In genomic region chr15:102377810-102378262, GRCm38 (mm10) we compare ENCODE assay signal across 9 mouse cellular contexts. TPM values are rescaled to one million over a fixed set of nuclear protein-coding genes. Genes with fewer than 3 reads are reported as not detected.
A peak's percentile ranks its signal among the peaks of the same experiment; 100 is the strongest.
DNase-seq lines count a peak whose midpoint lies in the region; ATAC-seq lines count a peak whose summit lies in the region.
"Had no signal": no experiment of that assay in that cellular context is flagged by ENCODE, and none has a peak within 500 bp of the region (broad histone marks: within the 10 kb centered on the region; RNA-seq: fewer than 3 reads in every experiment).

No protein-coding gene starts in this region.

- peak; percentile 20 for DNase-seq in thymus, postnatal 14 days
- no peak for DNase-seq in thymus, postnatal 0 days (ENCODE audit: low spot score)
- DNase-seq in heart, postnatal 4 days: peak; percentile 80
- peak; percentile 73 for DNase-seq in limb, embryonic 10.5 days (ENCODE audit: low spot score)
- DNase-seq in frontal cortex, postnatal 10 days (ENCODE audit: low spot score in 2 of 2): no peak
- DNase-seq in layer of hippocampus, adult 8-10 months (ENCODE audit: low spot score in 2 of 2): no peak

- H3K9ac ChIP-seq in forebrain, embryonic 13.5 days: no peak overlapping the region

- no peak overlapping the region for H3K4me3 ChIP-seq in forebrain, embryonic 13.5 days
- peak overlapping the region; percentile 63 for H3K4me3 ChIP-seq in limb, embryonic 10.5 days

- ATAC-seq in forebrain, embryonic 13.5 days: no peak
- peak; percentile 30 for ATAC-seq in megakaryocyte-erythroid progenitor cell, adult 5-6 weeks (replicated peaks; ENCODE audit: low FRiP score, low TSS enrichment, poor library complexity, severe bottlenecking)

- no peaks in the 10 kb centered on the region for H3K36me3 ChIP-seq in forebrain, embryonic 13.5 days (ENCODE audit: poor library complexity, severe bottlenecking)
- H3K36me3 ChIP-seq in limb, embryonic 10.5 days: no peaks in the 10 kb centered on the region

- H3K9me3 ChIP-seq in forebrain, embryonic 13.5 days (replicated peaks): no peaks in the 10 kb centered on the region
- no peaks in the 10 kb centered on the region for H3K9me3 ChIP-seq in limb, embryonic 10.5 days (replicated peaks)

- H3K4me2 ChIP-seq in forebrain, embryonic 13.5 days: peak overlapping the region; percentile 3; the same call in 1 of the 2 replicates

- peaks cover 16% of the 10 kb centered on the region for H3K27me3 ChIP-seq in forebrain, embryonic 13.5 days
- H3K27me3 ChIP-seq in limb, embryonic 10.5 days (ENCODE audit: low read depth, poor library complexity, severe bottlenecking): no peaks in the 10 kb centered on the region

- WGBS in forebrain, embryonic 13.5 days: 13% methylated on average over 10 of the region's 10 CpGs
- 3% methylated on average over 10 of the region's 10 CpGs for WGBS in limb, embryonic 10.5 days

- H3K4me1 ChIP-seq in forebrain, embryonic 13.5 days: peaks cover 18% of the 10 kb centered on the region
- H3K4me1 ChIP-seq in limb, embryonic 10.5 days: peaks cover 43% of the 10 kb centered on the region

- no peak overlapping the region for H3K27ac ChIP-seq in forebrain, embryonic 13.5 days
- H3K27ac ChIP-seq in limb, embryonic 10.5 days: peak overlapping the region; percentile 91

RNA-seq across cellular contexts. Expression of gene Sp7, which starts 10.9 kb away (rescaled TPM):
- polyA plus RNA-seq in thymus, postnatal 0 days (2015; fragmentation: Nextera tagmentation; extraction: Ambion mirVana): 0.10 and 0.13 TPM in 2 replicates
- polyA plus RNA-seq in forebrain, embryonic 13.5 days (2015; fragmentation: Nextera tagmentation; extraction: Ambion mirVana): 0.15 and 0.18 TPM in 2 replicates
- not detected for total RNA-seq in heart, postnatal 4 days (2021)
- 1.6 and 1.8 TPM in 2 replicates for polyA plus RNA-seq in limb, embryonic 10.5 days (2016; fragmentation: Nextera tagmentation; extraction: Ambion mirVana)
- total RNA-seq in megakaryocyte-erythroid progenitor cell, adult 5-6 weeks (2014; fragmentation: Nextera tagmentation): not detected in 2 replicates
- not detected in 2 replicates for total RNA-seq in megakaryocyte-erythroid progenitor cell, adult 5-6 weeks (2017)
- total RNA-seq in layer of hippocampus, adult 8-10 months (2022): under 1 TPM; 0.37 to 0.78 (median 0.59) TPM
- polyA plus RNA-seq: small intestine, adult 2 months had no signal

RNA-seq across cellular contexts. Expression of gene Aaas, which starts 27.3 kb away (rescaled TPM):
- polyA plus RNA-seq in thymus, postnatal 0 days (2015; fragmentation: Nextera tagmentation; extraction: Ambion mirVana): 56.8 and 61.7 TPM in 2 replicates
- 64.1 and 66.5 TPM in 2 replicates for polyA plus RNA-seq in forebrain, embryonic 13.5 days (2015; fragmentation: Nextera tagmentation; extraction: Ambion mirVana)
- 10 to 100 TPM; 29.2 to 30.0 TPM for total RNA-seq in heart, postnatal 4 days (2021)
- polyA plus RNA-seq in limb, embryonic 10.5 days (2016; fragmentation: Nextera tagmentation; extraction: Ambion mirVana): 150 and 163 TPM in 2 replicates
- 145 and 165 TPM in 2 replicates for total RNA-seq in megakaryocyte-erythroid progenitor cell, adult 5-6 weeks (2014; fragmentation: Nextera tagmentation)
- 179 and 207 TPM in 2 replicates for total RNA-seq in megakaryocyte-erythroid progenitor cell, adult 5-6 weeks (2017)
- total RNA-seq in layer of hippocampus, adult 8-10 months (2022): 10 to 100 TPM; 20.6 to 33.5 (median 24.7) TPM

RNA-seq across cellular contexts. Expression of gene Sp1, which starts 28.1 kb away (rescaled TPM):
- polyA plus RNA-seq in thymus, postnatal 0 days (2015; fragmentation: Nextera tagmentation; extraction: Ambion mirVana): 9.7 and 10.9 TPM in 2 replicates
- polyA plus RNA-seq in forebrain, embryonic 13.5 days (2015; fragmentation: Nextera tagmentation; extraction: Ambion mirVana): 7.0 and 8.1 TPM in 2 replicates
- 10 to 100 TPM; 55.5 to 74.3 TPM for total RNA-seq in heart, postnatal 4 days (2021)
- 9.1 and 9.8 TPM in 2 replicates for polyA plus RNA-seq in limb, embryonic 10.5 days (2016; fragmentation: Nextera tagmentation; extraction: Ambion mirVana)
- 68.0 and 80.3 TPM in 2 replicates for total RNA-seq in megakaryocyte-erythroid progenitor cell, adult 5-6 weeks (2014; fragmentation: Nextera tagmentation)
- 45.0 and 62.2 TPM in 2 replicates for total RNA-seq in megakaryocyte-erythroid progenitor cell, adult 5-6 weeks (2017)
- 10 to 100 TPM; 27.4 to 30.1 (median 28.8) TPM for total RNA-seq in layer of hippocampus, adult 8-10 months (2022)

RNA-seq across cellular contexts. Expression of gene Myg1, which starts 46.3 kb away (rescaled TPM):
- polyA plus RNA-seq in thymus, postnatal 0 days (2015; fragmentation: Nextera tagmentation; extraction: Ambion mirVana): 94.7 and 107 TPM in 2 replicates
- polyA plus RNA-seq in forebrain, embryonic 13.5 days (2015; fragmentation: Nextera tagmentation; extraction: Ambion mirVana): 116 and 126 TPM in 2 replicates
- 10 to 100 TPM; 31.8 to 37.3 TPM for total RNA-seq in heart, postnatal 4 days (2021)
- 123 and 135 TPM in 2 replicates for polyA plus RNA-seq in limb, embryonic 10.5 days (2016; fragmentation: Nextera tagmentation; extraction: Ambion mirVana)
- 85.2 and 86.5 TPM in 2 replicates for total RNA-seq in megakaryocyte-erythroid progenitor cell, adult 5-6 weeks (2014; fragmentation: Nextera tagmentation)
- total RNA-seq in megakaryocyte-erythroid progenitor cell, adult 5-6 weeks (2017): 60.8 and 73.8 TPM in 2 replicates
- total RNA-seq in layer of hippocampus, adult 8-10 months (2022): 10 to 100 TPM; 66.5 to 76.4 (median 71.6) TPM

RNA-seq across cellular contexts. Expression of gene Pfdn5, which starts 51.9 kb away (rescaled TPM):
- polyA plus RNA-seq in thymus, postnatal 0 days (2015; fragmentation: Nextera tagmentation; extraction: Ambion mirVana): 446 and 454 TPM in 2 replicates
- polyA plus RNA-seq in forebrain, embryonic 13.5 days (2015; fragmentation: Nextera tagmentation; extraction: Ambion mirVana): 470 and 502 TPM in 2 replicates
- 100 to 1,000 TPM; 334 to 351 TPM for total RNA-seq in heart, postnatal 4 days (2021)
- polyA plus RNA-seq in limb, embryonic 10.5 days (2016; fragmentation: Nextera tagmentation; extraction: Ambion mirVana): 351 and 381 TPM in 2 replicates
- 210 and 293 TPM in 2 replicates for total RNA-seq in megakaryocyte-erythroid progenitor cell, adult 5-6 weeks (2014; fragmentation: Nextera tagmentation)
- total RNA-seq in megakaryocyte-erythroid progenitor cell, adult 5-6 weeks (2017): 214 and 318 TPM in 2 replicates
- 100 to 1,000 TPM; 400 to 493 (median 445) TPM for total RNA-seq in layer of hippocampus, adult 8-10 months (2022)

Comparison
In these comparisons a context has a peak if more than half of its experiments do, and no peak if none do; other contexts are left out.
1. DNase-seq: peak in thymus, postnatal 14 days (single experiment), heart, postnatal 4 days (single experiment) and limb, embryonic 10.5 days (single experiment); none in thymus, postnatal 0 days (single experiment), frontal cortex, postnatal 10 days (0 of 2) and layer of hippocampus, adult 8-10 months (0 of 2).
2. RNA of gene Aaas, which starts 27.3 kb away (total RNA-seq): 145 to 207 TPM in megakaryocyte-erythroid progenitor cell, adult 5-6 weeks; 29.2 to 30.0 TPM in heart, postnatal 4 days and 20.6 to 33.5 TPM in layer of hippocampus, adult 8-10 months; every median in the first group is over 4 times any median in the second.